8 mouse cellular contexts compared by ENCODE assay signal in genomic region chr14:87141777-87142176, GRCm38 (mm10). TPM values are rescaled to one million over a fixed set of nuclear protein-coding genes. Genes with fewer than 3 reads are reported as not detected.
A peak's percentile ranks its signal among the peaks of the same experiment; 100 is the strongest.
DNase-seq lines count a peak whose midpoint lies in the region; ATAC-seq lines count a peak whose summit lies in the region.

No protein-coding gene starts in this region.

- H3K36me3 ChIP-seq in heart, embryonic 12.5 days = no peaks in the 10 kb centered on the region
- no peaks in the 10 kb centered on the region for H3K36me3 ChIP-seq in forebrain, embryonic 15.5 days
- H3K36me3 ChIP-seq in limb, embryonic 12.5 days = no peaks in the 10 kb centered on the region
- no peaks in the 10 kb centered on the region for H3K36me3 ChIP-seq in midbrain, embryonic 15.5 days (replicated peaks)

- no peak for DNase-seq in heart, adult 9 months (ENCODE audit: low spot score in 2 of 2)
- DNase-seq in ovary, postnatal 14 days (ENCODE audit: low spot score) = no peak
- DNase-seq in right cerebral cortex, adult 18-20 months = no peak
- no peak for DNase-seq in gastrocnemius, postnatal 14 days

- 74% methylated on average over 11 of the region's 11 CpGs for WGBS in heart, embryonic 12.5 days
- WGBS in forebrain, embryonic 15.5 days = 65% methylated on average over 11 of the region's 11 CpGs
- 84% methylated on average over 11 of the region's 11 CpGs for WGBS in limb, embryonic 12.5 days
- 86% methylated on average over 11 of the region's 11 CpGs for WGBS in midbrain, embryonic 15.5 days

- peak overlapping the region; percentile 62 for H3K9ac ChIP-seq in heart, embryonic 12.5 days
- no peak overlapping the region for H3K9ac ChIP-seq in forebrain, embryonic 15.5 days (replicated peaks)
- H3K9ac ChIP-seq in limb, embryonic 12.5 days (replicated peaks) = no peak overlapping the region
- H3K9ac ChIP-seq in midbrain, embryonic 15.5 days = no peak overlapping the region

- H3K9me3 ChIP-seq in heart, embryonic 12.5 days (replicated peaks) = no peaks in the 10 kb centered on the region
- no peaks in the 10 kb centered on the region for H3K9me3 ChIP-seq in forebrain, embryonic 15.5 days
- H3K9me3 ChIP-seq in limb, embryonic 12.5 days = no peaks in the 10 kb centered on the region
- no peaks in the 10 kb centered on the region for H3K9me3 ChIP-seq in midbrain, embryonic 15.5 days

- ATAC-seq in heart, embryonic 12.5 days (ENCODE audit: insufficient number of reproducible peaks, low FRiP score) = no peak
- peak; percentile 2; the same call in 1 of the 2 replicates for ATAC-seq in forebrain, embryonic 15.5 days (replicated peaks)
- ATAC-seq in limb, embryonic 12.5 days (ENCODE audit: insufficient number of reproducible peaks, insufficient read depth, low FRiP score, low TSS enrichment, low read depth) = no peak
- peak; percentile 6; the same call in 1 of the 2 replicates for ATAC-seq in midbrain, embryonic 15.5 days (replicated peaks)

- no peak overlapping the region for H3K27ac ChIP-seq in heart, embryonic 12.5 days (ENCODE audit: poor library complexity, severe bottlenecking)
- no peak overlapping the region for H3K27ac ChIP-seq in forebrain, embryonic 15.5 days (replicated peaks)
- H3K27ac ChIP-seq in limb, embryonic 12.5 days = no peak overlapping the region
- no peak overlapping the region for H3K27ac ChIP-seq in midbrain, embryonic 15.5 days

- H3K4me2 ChIP-seq in heart, embryonic 12.5 days = peak overlapping the region; percentile 78
- H3K4me2 ChIP-seq in forebrain, embryonic 15.5 days (replicated peaks) = peak overlapping the region; percentile 92
- H3K4me2 ChIP-seq in limb, embryonic 12.5 days = peak overlapping the region; percentile 83
- H3K4me2 ChIP-seq in midbrain, embryonic 15.5 days = peak overlapping the region; percentile 89

- no peaks in the 10 kb centered on the region for H3K27me3 ChIP-seq in heart, embryonic 12.5 days (replicated peaks)
- H3K27me3 ChIP-seq in forebrain, embryonic 15.5 days = no peaks in the 10 kb centered on the region
- H3K27me3 ChIP-seq in limb, embryonic 12.5 days = no peaks in the 10 kb centered on the region
- H3K27me3 ChIP-seq in midbrain, embryonic 15.5 days (replicated peaks) = no peaks in the 10 kb centered on the region

- intact Hi-C loops in gastrocnemius, postnatal 14 days (cut with DNase I; ENCODE audit: low total_unique reads) = no loop called here

- H3K4me3 ChIP-seq in heart, embryonic 12.5 days = peak overlapping the region; percentile 80
- H3K4me3 ChIP-seq in forebrain, embryonic 15.5 days = peak overlapping the region; percentile 81; the same call in 1 of the 2 replicates
- peak overlapping the region; percentile 74 for H3K4me3 ChIP-seq in limb, embryonic 12.5 days (replicated peaks)
- H3K4me3 ChIP-seq in midbrain, embryonic 15.5 days = peak overlapping the region; percentile 84

- H3K4me1 ChIP-seq in heart, embryonic 12.5 days (replicated peaks) = peaks cover 6% of the 10 kb centered on the region; the same call in 1 of the 2 replicates
- H3K4me1 ChIP-seq in forebrain, embryonic 15.5 days = peaks cover 14% of the 10 kb centered on the region
- peaks cover 5% of the 10 kb centered on the region; the same call in 1 of the 2 replicates for H3K4me1 ChIP-seq in limb, embryonic 12.5 days (replicated peaks)
- H3K4me1 ChIP-seq in midbrain, embryonic 15.5 days = peaks cover 11% of the 10 kb centered on the region

RNA-seq across cellular contexts. Expression of gene Diaph3, which starts 0.7 kb away (rescaled TPM):
- polyA plus RNA-seq in heart, embryonic 12.5 days (2016; fragmentation: Nextera tagmentation; extraction: Ambion mirVana) = 16.5 and 17.8 TPM in 2 replicates
- 6.4 and 7.3 TPM in 2 replicates for polyA plus RNA-seq in forebrain, embryonic 15.5 days (2015; fragmentation: Nextera tagmentation; extraction: Ambion mirVana)
- polyA plus RNA-seq in limb, embryonic 12.5 days (2016; fragmentation: Nextera tagmentation; extraction: Ambion mirVana) = 10.6 and 10.7 TPM in 2 replicates
- 3.4 and 3.8 TPM in 2 replicates for polyA plus RNA-seq in midbrain, embryonic 15.5 days (2015; fragmentation: Nextera tagmentation; extraction: Ambion mirVana)
- 1 to 10 TPM; 2.5 to 2.7 TPM for total RNA-seq in gastrocnemius, postnatal 14 days (2021)

Comparison
In these comparisons a context has a peak if more than half of its experiments do, and no peak if none do; other contexts are left out.
1. ATAC-seq: peak in forebrain, embryonic 15.5 days (single experiment) and midbrain, embryonic 15.5 days (single experiment); none in heart, embryonic 12.5 days (single experiment) and limb, embryonic 12.5 days (single experiment).
2. Peak in every context shown above with its lines, with median percentiles within 50 percentile points of each other: H3K4me2 ChIP-seq and H3K4me3 ChIP-seq.